Comparison of ENCODE assay signal across 8 mouse cellular contexts in genomic region chr6:124321481-124322475, GRCm38 (mm10). TPM values are rescaled to one million over a fixed set of nuclear protein-coding genes. Genes with fewer than 3 reads are reported as not detected.
DNase-seq lines count a peak whose midpoint lies in the region; ATAC-seq lines count a peak whose summit lies in the region.

No protein-coding gene starts in this region.

- H3K27ac ChIP-seq in liver, embryonic 11.5 days (ENCODE audit: low read depth, low read length): no peak overlapping the region

- H3K36me3 ChIP-seq in liver, embryonic 11.5 days (ENCODE audit: control insufficient read depth, insufficient read depth, low read length): no peaks in the 10 kb centered on the region

- H3K4me3 ChIP-seq in liver, embryonic 11.5 days (ENCODE audit: low read depth, low read length): no peak overlapping the region

- WGBS in liver, embryonic 11.5 days: 74% methylated on average over 16 of the region's 16 CpGs

- ATAC-seq in hematopoietic stem cell, adult 5-6 weeks (replicated peaks in 1 of 2; ENCODE audit: insufficient read depth in 1 of 2, low FRiP score in 2 of 2, low TSS enrichment in 1 of 2, low read depth in 1 of 2, poor library complexity in 2 of 2, severe bottlenecking in 2 of 2): peak; percentile 96
- no peak for ATAC-seq in liver, embryonic 11.5 days (replicated peaks; ENCODE audit: low FRiP score)

- no peak overlapping the region for H3K4me2 ChIP-seq in liver, embryonic 11.5 days

- H3K9me3 ChIP-seq in liver, embryonic 11.5 days (ENCODE audit: control insufficient read depth, low read length): no peaks in the 10 kb centered on the region

- no peak overlapping the region for H3K9ac ChIP-seq in liver, embryonic 11.5 days (ENCODE audit: low read depth, low read length)

- intact Hi-C loops in heart, postnatal 25 days (cut with DNase I): no loop called here

- no peaks in the 10 kb centered on the region for H3K27me3 ChIP-seq in liver, embryonic 11.5 days (replicated peaks; ENCODE audit: control insufficient read depth, insufficient read depth, low read length)

- H3K4me1 ChIP-seq in liver, embryonic 11.5 days (replicated peaks; ENCODE audit: control insufficient read depth, insufficient read depth, low read length): no peaks in the 10 kb centered on the region

- peak; percentile 95 for DNase-seq in heart, adult 11 months
- no peak for DNase-seq in heart, postnatal 25 days (ENCODE audit: low spot score)
- DNase-seq in NIH3T3 (ENCODE audit: low read depth): peak; percentile 17
- peak; percentile 26 for DNase-seq in right cerebral cortex, postnatal 25 days
- no peak for DNase-seq in ovary, postnatal 36 days (ENCODE audit: low spot score)
- DNase-seq in urinary bladder, postnatal 4 days (ENCODE audit: low spot score in 2 of 2): no peak
- no peak for DNase-seq in liver, embryonic 11.5 days (ENCODE audit: low spot score)

RNA-seq across cellular contexts. Expression of gene Cd163, which starts 17.3 kb away (rescaled TPM):
- total RNA-seq in heart, postnatal 25 days (2021): 10 to 100 TPM; 16.4 to 20.0 TPM
- 4.2 and 4.7 TPM in 2 replicates for total RNA-seq in hematopoietic stem cell, adult 5-6 weeks (2017)
- polyA plus RNA-seq in liver, embryonic 11.5 days (2014; fragmentation: Nextera tagmentation; extraction: Ambion mirVana): not detected in 2 replicates

Comparison
In these comparisons a context has a peak if more than half of its experiments do, and no peak if none do; other contexts are left out.
1. DNase-seq: peak in heart, adult 11 months (single experiment), NIH3T3 (single experiment) and right cerebral cortex, postnatal 25 days (single experiment); none in heart, postnatal 25 days (single experiment), ovary, postnatal 36 days (single experiment), urinary bladder, postnatal 4 days (0 of 2) and liver, embryonic 11.5 days (single experiment).